Mouse (Mus musculus): ENCODE measurements at regions not wholly inside any gene's neighbourhood (a gene's known extent, or its start where the extent isn't known, plus 50 kb on each side); places are given as distances from the start of the nearest gene placed in this dataset.

GRCm38 (mm10) chr1:90343492-90343891, 139.7 kb downstream of the Ackr3 start:
- DNase-seq (ENCODE audit: low spot score in 2 of 2), result no peak

DNA sequence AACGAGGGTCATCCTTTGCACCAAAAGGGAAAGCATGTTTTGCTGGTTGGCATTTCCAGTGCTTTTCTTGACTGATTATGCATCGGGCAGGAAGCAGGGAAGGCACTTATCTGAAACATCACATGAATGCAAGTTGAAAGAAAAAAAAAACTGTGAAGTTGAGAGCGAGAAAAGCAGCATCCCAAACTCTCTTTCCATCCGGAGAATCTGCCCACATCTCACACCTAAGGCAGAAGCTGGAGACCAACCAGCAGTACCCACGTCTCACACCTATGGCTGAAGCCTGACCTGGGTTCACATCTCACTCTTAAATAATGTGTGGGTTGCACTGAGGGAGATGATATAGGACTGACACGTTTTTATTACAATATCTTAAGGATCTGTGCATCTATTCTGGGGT, 143.3 kb downstream of the Ackr3 start:
- no peak for DNase-seq (ENCODE audit: low spot score in 2 of 2)

DNA sequence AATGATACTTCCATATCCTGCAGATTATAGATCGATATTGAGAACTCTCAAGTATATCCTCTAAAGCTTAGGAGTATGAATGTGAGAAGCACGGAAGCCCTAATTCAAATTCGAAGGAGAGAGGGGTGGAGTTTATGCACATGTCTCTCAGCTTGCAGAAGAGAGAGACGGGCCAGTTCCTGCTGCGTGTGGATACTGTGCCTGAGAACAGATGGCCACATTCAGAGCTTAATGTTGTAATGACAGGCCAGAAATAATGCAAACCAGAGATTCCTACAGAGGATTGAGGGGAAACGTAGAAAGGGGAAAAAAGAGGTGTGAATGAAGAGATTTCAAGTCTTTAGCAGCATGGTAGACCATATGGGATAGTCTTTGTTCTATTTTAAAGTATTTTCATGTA, 145.8 kb downstream of the Ackr3 start:
- DNase-seq (ENCODE audit: low spot score in 2 of 2), result no peak

DNA sequence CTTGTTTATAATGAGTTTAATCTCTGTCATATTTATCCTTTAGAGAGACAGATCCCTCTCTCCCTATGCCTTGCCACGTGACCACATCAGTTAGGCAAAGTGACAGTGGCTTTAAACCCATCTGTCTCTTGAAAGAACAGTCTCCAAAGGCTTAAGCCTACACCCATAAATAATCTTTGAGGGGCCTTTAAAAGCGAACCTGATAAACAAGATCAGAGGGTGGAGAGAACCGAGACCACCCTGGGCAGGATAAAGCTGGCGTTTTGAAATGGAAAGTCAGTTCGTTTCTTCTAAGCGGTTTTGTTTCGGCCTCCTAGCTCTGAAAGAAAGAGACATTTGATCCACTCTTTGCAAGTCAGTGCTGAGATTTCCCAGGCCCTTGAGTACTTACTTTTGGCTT, 149.5 kb downstream of the Ackr3 start:
- DNase-seq (ENCODE audit: low spot score in 2 of 2), result no peak

DNA sequence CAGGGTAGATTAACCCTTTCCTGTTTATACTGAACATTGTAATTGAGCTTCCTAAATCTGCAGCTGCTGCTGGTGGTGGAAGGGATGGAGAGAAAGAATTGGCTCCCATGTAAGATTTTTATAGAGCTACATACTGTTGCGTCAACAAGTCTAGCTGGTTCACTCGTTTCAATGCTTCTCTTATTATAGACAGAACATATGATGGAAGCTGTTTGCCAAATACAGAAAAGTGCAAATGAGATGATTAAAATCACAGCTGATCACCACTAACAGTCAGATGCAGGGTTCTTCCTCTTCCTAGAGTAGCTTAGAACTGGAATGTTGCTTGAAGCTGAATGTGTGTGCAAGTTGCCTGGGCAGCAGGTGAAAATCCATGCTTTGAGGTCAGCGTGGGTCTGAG, 152.8 kb downstream of the Ackr3 start:
- no peak for DNase-seq (ENCODE audit: low spot score in 2 of 2)

DNA sequence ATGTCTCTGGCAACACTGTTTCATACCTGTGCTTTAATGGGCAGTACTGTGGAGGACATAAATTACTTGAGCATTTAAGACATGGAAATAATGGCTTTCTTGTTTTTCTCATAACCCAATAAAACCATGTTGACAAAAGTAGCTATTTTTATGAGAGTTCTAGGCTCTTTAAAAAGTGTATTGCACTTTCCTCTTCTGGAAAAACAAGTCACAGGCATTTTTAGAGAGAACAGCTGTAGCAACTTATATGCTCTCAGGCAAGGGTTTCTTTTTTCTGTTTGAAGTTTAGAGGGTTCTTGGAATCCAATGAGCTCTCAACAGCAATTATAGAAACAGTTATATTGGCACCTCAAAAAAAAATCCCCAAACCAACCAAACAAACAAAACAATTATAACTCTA, 153.6 kb downstream of the Ackr3 start:
- DNase-seq (ENCODE audit: low spot score in 2 of 2), result no peak

DNA sequence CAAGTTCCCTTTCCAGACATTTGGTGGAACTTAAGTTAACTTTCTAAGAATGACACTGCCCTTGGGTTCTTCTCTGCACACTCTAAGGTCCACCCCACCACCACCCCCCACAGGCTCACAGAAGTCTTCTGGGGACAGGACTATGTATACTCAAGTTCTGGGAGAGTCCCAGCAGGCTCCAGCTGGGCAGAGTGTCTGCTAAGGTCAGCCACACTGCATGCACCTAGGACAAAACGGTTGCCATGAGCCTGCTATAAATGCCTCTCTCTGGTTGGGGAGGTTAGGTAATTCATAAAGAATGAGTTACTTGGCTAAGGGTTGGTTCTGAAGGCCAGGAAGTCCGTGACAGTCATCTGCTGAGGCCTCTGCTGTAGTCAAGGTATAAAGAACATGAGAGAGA, 155.2 kb downstream of the Ackr3 start:
- no peak for DNase-seq (ENCODE audit: low spot score in 2 of 2)

- DNase-seq (ENCODE audit: low spot score in 2 of 2), result no peak
Measured at GRCm38 (mm10) chr1:90360065-90360464, 156.3 kb downstream of the Ackr3 start.

DNA sequence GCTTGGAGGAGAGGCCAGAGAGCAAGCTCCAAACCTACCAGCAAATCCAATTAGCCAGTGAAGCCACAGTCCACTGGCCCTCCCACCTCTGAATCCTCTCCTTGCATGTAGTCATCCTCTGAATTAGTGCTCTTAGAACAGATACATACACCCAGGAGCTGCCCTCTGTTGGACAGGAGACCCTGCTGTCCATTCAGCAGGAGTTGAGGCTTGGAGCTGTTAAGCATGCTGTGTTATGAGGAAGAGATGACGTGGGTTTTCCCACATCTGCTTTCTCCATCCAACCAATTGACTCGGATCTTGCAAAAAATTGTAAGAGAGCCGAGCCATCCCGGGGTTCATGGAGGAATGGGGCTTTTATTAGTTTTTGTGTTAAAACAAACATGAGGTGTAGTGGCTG, 160.7 kb downstream of the Ackr3 start:
- DNase-seq (ENCODE audit: low spot score in 2 of 2), result no peak

DNA sequence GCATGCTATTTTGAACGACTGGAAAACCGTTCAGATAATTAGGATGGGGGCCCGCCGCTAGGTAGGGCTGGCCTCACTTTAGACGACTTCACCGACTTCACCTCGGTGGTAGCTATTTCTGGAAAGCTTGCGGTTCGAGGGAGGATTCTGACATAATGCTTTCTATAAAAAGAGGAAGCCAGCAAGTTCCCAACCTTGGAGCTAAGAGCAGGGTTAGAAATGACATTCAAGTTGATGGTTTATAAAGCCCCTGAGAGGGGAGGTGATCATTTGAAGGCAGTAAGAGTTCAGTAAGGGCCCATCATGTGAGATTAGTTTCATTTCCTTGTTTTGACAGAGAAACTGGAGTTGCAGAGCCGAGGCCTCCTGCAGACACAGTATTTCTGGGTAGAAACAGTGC, 164.8 kb downstream of the Ackr3 start:
- DNase-seq (ENCODE audit: low spot score in 2 of 2), result no peak

- DNase-seq (ENCODE audit: low spot score in 2 of 2), result no peak
Measured at GRCm38 (mm10) chr1:90369287-90369686, 165.5 kb downstream of the Ackr3 start.

DNA sequence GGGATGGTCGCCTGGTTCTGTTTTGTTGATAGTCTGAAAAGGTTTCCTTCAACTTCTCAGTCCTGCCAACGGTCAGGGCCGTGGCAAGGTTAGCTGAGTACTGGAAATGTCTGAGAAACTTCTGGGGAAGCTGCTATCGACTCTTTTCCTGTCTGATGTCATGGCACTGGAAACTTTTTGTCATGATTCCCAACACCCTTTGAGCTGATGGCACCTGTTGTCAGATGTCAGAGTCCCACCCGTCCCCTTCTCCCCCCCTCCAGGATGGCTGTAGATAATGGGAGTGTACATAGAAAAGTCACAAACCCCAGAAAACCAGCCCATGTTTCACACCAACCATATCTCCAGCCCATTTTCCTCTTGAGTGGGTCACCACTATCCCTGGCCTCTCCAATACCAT, 167.0 kb downstream of the Ackr3 start:
- no peak for DNase-seq (ENCODE audit: low spot score in 2 of 2)

- DNase-seq (ENCODE audit: low spot score in 2 of 2), result no peak
Measured at GRCm38 (mm10) chr1:90373001-90373400, 169.2 kb downstream of the Ackr3 start.

GRCm38 (mm10) chr1:90374517-90374916, 170.7 kb downstream of the Ackr3 start:
- DNase-seq (ENCODE audit: low spot score in 2 of 2), result no peak

GRCm38 (mm10) chr1:90380034-90380705, 176.4 kb downstream of the Ackr3 start:
- no peak for DNase-seq (ENCODE audit: low spot score in 2 of 2)

GRCm38 (mm10) chr1:90382941-90383470, 179.2 kb downstream of the Ackr3 start:
- DNase-seq (ENCODE audit: low spot score in 2 of 2), result no peak

GRCm38 (mm10) chr1:90385024-90385423, 181.2 kb downstream of the Ackr3 start:
- DNase-seq (ENCODE audit: low spot score in 2 of 2), result no peak

GRCm38 (mm10) chr1:90386792-90387191, 183.0 kb downstream of the Ackr3 start:
- DNase-seq (ENCODE audit: low spot score in 2 of 2), result no peak

DNA sequence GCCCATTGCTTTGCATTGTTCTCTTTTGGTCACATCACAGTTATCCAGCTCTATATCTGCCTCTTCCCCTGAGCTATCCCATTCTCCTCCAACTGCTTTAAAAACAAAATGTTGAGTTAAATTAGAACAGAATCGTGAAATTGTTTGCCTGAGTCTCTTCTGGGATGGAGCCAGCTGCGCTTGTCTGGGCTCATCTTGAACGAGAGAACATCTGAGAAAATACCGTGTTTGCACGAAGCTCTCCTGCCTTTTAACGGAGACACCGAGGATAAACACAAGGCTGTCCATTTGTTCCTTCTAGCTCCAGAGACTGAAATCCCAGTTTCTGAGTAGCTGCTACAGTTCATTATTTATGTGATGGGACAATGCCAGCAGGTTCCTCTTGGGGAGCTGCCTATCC, 186.6 kb downstream of the Ackr3 start:
- no peak for DNase-seq (ENCODE audit: low spot score in 2 of 2)

DNA sequence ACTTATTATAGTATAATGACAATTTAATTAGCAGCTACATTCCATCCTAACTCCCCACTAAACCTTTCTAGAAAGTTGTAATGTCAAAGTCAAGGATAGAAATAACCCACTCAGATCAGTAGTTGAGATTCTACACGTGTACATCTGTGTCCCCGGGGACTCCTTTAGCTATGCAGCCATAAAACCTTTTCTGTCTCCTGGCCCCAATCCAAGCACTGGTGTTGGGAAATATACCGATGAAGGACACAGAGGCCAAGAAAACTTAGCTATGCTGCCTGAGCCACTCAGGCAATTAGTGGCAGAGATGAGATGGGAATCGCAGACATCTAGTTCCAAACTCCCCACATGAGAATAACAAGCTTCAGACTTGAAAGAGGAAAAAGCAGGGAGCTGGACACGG, 190.1 kb downstream of the Ackr3 start:
- DNase-seq (ENCODE audit: low spot score in 2 of 2), result no peak

- DNase-seq (ENCODE audit: low spot score in 2 of 2), result no peak
Measured at GRCm38 (mm10) chr1:90395331-90396016, 191.7 kb downstream of the Ackr3 start.

GRCm38 (mm10) chr1:90396660-90397059, 192.9 kb downstream of the Ackr3 start:
- DNase-seq (ENCODE audit: low spot score in 2 of 2), result no peak

DNA sequence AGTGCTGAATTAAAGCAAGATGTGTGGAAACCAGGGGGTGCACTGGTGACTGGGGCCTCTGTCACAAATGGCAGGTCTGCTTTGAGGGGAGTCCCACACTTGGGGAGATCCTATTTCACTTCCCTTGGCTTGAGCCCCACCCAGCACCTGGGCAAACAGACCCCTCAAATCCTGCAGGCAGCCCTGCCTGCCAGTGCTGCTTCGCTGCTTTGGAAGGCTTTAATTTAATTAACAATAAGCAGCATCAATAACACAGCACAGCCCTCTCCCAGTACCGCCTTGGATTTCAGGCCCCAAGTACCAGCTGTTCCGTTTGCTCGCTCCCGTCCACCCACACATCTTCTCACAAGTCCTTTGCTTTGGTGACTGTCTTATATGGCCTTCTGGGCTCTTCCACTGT, 193.6 kb downstream of the Ackr3 start:
- no peak for DNase-seq (ENCODE audit: low spot score in 2 of 2)

Data from frontal cortex, postnatal 25 days (tissue).